Mouse (Mus musculus) T-helper 17 cell (primary cell): Measurements from ENCODE around the gene Psmb11.

ENCODE experiments used
- in situ Hi-C, 2 experiments: fragments of 300-600 bp; cut with MboI, MseI; formaldehyde crosslinking; loops; 1 replicate in 1 of 2; 2 replicates in 1 of 2; pipeline ENCODE4 v1.15.1; 2025; ENCODE audit warnings: high pct_unique_total_duplicates in 2 of 2

Psmb11 gene

GRCm38 (mm10) chr14:54621133-54621532, at the start of gene Psmb11:
TSS of gene Psmb11 (plus strand) at chr14:54621433.
- in situ Hi-C loops, result no loop called here

GRCm38 (mm10) chr14:54572122-54572521, 49.1 kb upstream of the Psmb11 start:
- in situ Hi-C loops, result loop anchor here (5.0 kb wide), 2 partner anchors 65 to 70 kb away; partner anchors contain the start of genes Cdh24 (in 1 of the 2) and Gm17606 (in 1 of the 2)

DNA sequence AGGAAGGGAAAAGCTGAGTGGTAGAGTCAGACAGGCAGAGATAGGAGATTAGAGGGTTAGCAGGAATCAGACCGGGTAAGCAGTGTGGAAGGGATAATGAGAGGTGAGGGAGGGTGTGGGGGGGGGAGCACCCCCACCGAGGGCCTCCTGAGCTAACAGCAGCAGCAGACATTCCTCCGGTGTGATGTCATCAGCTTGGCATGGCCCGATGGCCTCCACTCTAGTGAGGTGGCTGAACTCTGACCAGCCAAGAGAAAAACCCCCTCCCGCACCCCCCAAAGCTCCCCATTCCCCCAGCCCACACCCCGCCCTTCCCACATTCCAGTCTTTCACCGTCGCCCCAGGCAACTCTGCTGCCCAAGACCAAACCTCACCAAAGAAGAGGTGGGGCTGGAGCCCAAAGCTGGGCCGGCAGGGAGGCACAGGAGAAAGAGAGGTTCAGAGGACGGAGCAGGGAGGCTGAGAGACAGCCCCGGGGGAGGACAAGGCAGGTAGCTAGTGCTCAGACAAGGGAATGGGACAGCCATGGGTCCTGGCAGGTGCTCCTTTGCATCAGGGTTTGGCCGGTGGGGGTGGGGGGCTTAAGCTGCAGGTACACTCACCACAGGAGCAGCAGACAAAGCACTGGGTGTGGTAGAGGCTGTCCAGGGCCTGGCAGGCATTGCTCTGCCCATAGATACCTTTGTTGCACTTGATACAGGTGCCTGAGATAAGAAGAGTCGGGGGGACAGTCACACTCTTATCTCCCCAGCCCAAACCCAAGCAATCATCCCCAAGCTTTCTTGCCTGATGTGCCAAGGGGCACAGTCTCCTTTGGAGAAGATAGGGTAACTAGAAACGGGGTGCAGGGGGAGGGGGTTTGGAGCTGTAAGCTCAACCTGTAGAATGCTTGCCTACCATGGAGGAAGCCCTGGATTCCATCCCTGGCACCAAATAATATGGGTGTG, 48.2 kb upstream of the Psmb11 start:
- in situ Hi-C loops, result loop anchor here (5.0 kb wide), 2 partner anchors 64 to 69 kb away; partner anchors contain the start of genes Cdh24 (in 1 of the 2) and Gm17606 (in 1 of the 2)

- in situ Hi-C loops, result loop anchor here (5.0 kb wide), 2 partner anchors 63 to 68 kb away; partner anchors contain the start of genes Cdh24 (in 1 of the 2) and Gm17606 (in 1 of the 2)
These were observed 47.0 kb upstream of the Psmb11 start for GRCm38 (mm10) chr14:54574253-54574652.

DNA sequence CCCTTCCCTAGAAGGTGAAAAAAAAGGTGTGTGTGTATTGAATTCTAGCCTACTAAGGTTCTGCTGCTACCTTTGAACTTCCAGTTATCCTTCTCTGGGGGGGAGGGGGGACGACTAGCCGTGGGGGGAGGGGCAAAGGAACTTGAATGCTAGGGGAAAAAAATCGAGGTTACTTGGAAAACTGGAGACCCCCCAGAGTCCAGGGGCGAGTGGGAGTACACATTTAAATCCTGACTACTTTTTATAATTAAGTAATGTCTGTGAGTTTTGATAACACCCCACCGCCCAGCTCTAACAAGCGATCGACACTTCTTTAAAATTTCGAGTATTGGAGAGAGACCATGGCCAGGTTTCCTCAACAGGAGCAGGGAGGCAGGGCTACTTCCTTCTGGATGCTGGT, 46.2 kb upstream of the Psmb11 start:
- in situ Hi-C loops, result no loop called here

- in situ Hi-C loops, result no loop called here
These were observed 45.6 kb upstream of the Psmb11 start for GRCm38 (mm10) chr14:54575631-54576030.

- in situ Hi-C loops, result no loop called here
These were observed 44.8 kb upstream of the Psmb11 start for GRCm38 (mm10) chr14:54576241-54577088.

GRCm38 (mm10) chr14:54577089-54577982, 43.9 kb upstream of the Psmb11 start, which contains the start of gene Ajuba:
TSS of gene Ajuba (minus strand) at chr14:54577558.
- in situ Hi-C loops, result no loop called here

DNA sequence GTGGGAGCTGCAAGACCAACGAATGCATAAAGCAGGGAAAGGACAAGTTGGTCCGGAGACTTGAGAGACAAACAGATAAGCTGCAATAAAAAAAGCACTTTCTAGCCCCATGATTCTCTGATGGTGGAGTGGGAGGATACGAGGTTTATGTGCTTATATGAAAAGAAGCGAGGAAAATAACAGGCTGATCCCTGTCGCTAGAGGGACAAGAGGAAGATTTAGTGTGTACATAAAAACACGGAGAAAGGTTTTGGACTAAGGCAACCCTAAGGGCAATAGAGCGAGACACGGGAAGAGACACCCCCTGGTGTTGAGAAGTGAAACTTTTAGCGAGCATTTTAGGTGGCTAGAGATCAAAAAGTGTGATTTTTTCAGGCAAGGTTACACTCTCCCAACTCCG, 43.2 kb upstream of the Psmb11 start:
- in situ Hi-C loops, result no loop called here

DNA sequence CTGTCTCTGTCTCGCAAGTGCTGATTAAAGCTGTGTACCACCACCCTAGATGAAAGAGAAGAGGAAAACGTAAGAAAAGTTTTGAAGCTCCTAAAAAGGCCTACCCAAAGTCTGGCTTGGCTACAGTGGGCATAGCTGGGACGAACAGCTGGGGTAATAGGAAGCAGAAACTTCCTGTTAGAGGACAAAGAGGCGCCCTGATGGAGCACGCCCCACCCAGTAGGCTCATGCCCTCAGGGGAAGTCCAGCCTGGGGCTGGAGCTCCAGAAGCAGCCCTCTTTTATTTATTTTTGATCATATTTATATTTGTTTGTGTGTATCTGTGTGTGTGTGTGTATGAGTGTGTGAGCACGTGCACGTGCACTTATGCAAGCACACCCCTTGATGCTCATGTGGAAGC, 41.6 kb upstream of the Psmb11 start:
- in situ Hi-C loops, result no loop called here

DNA sequence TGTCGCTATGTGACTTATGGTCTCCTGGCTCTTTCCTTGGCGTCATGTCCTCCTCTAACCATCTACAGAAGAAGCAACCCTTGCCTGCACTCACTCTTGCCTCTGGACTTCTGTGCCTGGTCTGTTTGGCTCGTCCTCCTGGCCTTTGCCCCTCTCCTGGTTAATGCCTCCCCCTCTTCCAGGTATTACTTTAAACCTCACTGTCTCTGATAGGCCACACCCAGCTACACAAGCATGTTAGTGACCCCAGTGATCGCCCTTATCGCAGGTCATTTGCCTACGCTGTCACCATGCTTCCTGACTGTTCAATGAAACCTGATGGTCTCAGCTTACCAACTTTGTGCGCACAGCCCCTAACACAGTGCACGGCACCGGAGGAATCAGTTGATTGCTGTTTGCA, 38.7 kb upstream of the Psmb11 start:
- in situ Hi-C loops, result no loop called here

DNA sequence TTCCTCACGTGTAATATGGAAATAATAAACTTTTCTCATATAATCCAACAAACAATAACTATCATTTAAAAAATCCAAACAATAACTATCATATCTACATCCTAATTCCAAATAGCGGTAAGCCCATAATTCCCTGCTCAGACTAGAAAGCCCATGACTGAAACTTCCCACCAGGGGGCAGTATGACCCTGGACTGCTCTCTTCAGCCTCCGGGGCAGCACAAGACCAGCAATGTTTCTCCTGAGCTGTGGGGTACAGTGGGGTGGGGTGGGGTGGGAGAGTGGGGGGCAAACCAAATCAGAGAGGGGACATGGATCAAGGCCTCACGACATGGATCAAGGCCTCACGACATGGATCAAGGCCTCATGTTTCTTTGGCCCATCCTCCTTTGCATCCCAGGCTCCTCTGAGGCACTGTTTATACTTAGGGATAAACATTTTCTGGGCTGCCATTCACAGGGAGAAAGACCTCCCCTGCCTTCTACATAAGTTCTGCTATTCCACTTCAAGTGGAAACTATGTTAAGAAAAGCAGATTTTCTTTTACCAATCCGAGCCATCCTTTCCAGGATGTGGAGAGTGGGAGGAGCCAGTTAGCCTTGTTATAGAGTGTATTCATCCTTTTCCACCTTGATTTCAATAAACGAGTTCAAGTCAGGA, 37.4 kb upstream of the Psmb11 start:
- in situ Hi-C loops, result no loop called here

GRCm38 (mm10) chr14:54591056-54591455, 30.2 kb upstream of the Psmb11 start:
- in situ Hi-C loops, result no loop called here

- in situ Hi-C loops, result no loop called here
These were observed 28.8 kb upstream of the Psmb11 start for GRCm38 (mm10) chr14:54592319-54592934.

DNA sequence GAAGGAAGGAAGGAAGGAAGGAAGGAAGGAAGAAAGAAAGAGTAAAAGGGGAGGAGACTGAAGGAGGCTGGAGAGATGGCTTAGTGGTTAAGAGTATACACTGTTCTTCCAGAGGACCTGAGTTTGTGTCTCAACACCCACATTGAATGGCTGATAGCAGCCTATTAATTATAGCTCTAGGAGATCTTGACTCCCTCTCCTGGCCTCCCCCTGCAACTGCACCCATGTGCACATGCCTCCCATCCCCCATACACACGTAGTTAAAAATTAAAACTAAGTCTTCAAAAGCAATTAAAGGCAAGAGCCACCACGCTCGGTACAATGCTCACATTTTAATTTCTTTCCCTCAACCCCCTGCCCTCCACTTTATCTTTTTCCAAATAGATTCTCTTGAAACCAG, 27.2 kb upstream of the Psmb11 start:
- in situ Hi-C loops, result no loop called here

- in situ Hi-C loops, result no loop called here
These were observed 26.4 kb upstream of the Psmb11 start for GRCm38 (mm10) chr14:54594631-54595414.

DNA sequence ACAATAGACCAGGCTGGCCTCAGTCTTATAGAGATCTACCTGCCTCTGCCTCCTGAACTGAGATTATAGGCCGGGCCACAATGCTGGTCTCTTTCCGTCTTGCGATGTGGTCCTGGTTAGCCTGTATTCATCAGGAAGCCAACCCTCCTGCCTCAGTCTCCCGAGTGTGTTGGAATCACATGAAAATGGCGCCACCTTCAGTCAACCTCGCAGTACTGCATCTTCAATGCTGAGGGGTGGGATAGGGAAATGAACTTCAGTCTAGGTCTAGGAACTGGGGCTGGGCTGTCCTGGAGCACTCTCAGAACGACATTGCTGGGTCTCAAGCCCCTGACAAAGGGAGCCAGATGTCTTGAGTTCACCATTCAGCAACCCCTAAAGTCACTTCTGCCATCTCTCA, 24.1 kb upstream of the Psmb11 start:
- in situ Hi-C loops, result no loop called here

DNA sequence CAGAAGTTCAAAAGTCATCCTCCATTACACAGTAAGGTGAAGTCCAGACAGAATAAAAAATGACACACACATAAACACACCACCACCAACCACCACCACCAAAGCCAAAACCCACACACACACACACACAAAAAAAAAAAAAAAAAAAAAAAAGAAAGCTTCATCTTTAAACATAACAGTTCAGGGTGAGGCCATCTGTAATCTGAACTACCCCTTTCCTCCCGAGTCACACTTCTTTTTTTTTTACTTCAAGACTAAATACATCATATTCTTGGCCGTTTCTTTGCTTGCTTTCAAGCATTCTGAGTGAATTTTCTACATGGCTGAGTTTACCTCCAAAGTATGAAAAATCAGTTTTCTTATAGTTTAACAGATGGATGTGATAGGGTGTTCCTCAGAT, 19.6 kb upstream of the Psmb11 start:
- in situ Hi-C loops, result no loop called here

- in situ Hi-C loops, result no loop called here
These were observed 18.6 kb upstream of the Psmb11 start for GRCm38 (mm10) chr14:54602613-54603012.
